Mouse (Mus musculus) urinary bladder, postnatal 36 days (tissue): ENCODE data around the gene Gtf2i.
"Not testable (repeated sequence)": the region's sequence is repeated elsewhere in the genome, so short reads cannot be mapped to it uniquely, and the experiment has no call there.

Source experiments
- DNase-seq, 2 experiments: peaks; one replicate each; pipeline ENCODE4 v3.0.0; 2022; ENCODE audit warnings: low spot score in 2 of 2, mixed read lengths in 1 of 2

Gtf2i gene

DNA sequence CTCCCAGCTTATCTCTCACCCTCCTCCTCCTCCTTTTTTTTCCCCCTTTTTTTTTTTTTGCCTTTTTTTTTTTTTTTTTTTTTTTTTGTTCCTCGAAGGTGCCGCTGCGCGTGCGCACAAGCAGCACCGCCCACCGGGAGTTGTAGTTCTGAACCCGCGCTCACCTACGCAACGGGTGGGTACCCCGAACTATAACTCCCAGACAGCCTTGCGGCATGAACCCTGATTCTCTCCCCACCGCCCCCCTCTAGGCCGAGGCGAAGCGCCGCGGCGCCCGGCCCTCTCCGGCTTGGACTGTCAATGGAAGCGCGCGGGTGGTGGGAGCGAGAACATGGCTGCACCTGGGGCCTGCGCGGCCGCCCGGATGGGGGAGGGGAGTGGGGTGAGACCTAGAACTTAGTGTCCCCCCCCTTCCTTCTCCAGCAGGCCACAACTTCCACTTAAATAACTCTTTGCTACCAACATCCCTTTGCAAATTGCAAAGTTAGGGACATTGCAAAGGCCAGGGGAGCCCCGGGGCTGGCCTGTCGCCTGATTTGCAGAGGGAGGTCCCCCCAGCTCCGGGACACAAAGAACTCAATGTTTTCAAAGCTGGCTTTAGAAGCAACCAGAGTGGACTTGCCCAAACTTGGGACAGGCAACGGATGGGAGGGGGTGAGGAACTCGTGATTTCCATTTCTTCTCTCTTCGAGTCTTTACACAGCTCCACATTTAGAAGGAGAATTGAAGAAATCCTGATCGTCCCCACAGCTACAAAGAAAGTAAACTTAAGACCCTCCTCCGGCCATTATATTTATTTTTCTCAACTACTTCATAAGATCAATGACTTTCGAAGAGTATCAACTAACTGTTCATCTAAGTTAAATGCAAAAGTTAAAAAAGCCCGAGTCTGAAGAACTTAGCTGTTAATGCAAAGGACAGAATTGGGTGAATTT lies at the start of gene Gtf2i:
Gene Gtf2i, minus strand, starts transcription at position 73 of the 935 bp plus-strand sequence.
- peak; percentile 90 to 94 for DNase-seq

DNA sequence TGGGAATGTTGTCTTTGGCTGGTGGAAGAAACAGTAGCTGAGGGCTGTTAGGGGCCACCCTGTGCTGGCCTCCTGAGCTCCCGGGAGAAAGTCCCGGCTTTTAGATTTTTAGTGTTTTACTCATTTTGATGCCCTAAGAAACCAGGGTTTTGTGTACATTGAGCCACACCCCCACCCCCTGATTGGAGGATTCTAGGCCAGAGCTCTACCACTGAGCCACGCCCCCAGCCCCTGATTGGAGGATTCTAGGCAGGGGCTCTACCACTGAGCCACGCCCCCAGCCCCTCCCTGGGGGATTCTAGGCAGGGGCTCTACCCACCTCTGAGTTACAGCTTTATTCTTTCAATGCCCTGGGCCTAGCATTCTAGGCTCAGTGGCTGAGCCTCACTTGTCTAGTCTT lies 44.5 kb upstream of the Gtf2i start:
- no peak for DNase-seq

DNA sequence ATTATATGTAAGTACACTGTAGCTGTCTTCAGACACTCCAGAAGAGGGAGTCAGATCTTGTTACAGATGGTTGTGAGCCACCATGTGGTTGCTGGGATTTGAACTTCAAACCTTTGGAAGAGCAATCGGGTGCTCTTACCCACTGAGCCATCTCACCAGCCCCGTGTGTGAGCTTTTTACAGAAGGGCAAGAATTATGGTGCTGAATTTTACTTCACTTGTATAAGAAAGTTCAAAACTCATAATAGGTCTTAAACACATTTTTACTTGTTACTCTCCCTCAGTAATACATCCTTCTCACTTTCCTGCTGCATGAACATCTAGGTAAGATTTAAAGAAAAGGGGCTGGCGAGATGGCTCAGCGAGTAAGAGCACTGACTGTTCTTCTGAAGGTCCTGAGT lies 40.8 kb upstream of the Gtf2i start:
- DNase-seq: not testable (repeated sequence)

DNA sequence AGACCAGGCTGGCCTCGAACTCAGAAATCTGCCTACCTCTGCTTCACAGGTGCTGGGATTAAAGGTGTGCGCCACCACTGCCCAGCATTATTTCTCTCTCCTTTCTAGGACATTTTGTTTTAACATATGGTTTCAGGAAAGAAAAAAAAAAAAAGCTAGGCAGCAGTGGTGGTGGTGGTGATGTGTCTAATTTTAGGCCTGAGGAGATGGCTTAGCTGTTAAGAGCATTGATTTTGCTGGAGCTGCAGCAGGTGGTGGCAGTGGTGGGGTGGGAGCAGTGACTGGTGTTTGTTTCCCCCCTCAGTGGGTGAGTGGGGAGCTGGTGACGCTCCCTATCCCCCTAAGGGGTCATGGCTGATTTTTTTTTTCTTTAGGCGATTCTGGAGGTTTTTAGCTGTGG lies 38.6 kb upstream of the Gtf2i start:
- no peak for DNase-seq

DNA sequence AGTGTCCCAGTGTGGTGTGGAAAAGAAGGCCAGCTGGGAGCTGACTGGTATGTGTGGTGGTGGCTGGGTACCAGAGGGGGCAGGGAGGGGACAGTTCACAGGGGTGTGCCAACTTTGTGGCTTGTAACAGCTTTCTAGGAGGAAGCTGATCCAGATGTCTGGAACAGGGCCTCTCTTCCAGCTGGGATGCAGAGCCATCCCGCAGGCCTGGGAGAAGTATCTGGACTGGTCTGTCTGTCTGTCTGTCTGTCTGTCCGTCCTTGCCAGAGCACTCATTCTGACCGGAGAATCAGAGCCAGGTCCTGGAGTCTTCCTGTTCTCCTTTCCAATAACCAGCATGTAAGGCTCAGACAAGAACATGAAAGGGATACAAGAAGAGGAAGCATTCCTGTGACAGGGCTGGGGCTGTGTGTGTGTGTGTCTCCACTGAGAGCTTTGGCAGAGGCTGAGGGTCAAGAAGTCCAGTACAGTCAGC lies 38.0 kb upstream of the Gtf2i start:
- no peak for DNase-seq

DNA sequence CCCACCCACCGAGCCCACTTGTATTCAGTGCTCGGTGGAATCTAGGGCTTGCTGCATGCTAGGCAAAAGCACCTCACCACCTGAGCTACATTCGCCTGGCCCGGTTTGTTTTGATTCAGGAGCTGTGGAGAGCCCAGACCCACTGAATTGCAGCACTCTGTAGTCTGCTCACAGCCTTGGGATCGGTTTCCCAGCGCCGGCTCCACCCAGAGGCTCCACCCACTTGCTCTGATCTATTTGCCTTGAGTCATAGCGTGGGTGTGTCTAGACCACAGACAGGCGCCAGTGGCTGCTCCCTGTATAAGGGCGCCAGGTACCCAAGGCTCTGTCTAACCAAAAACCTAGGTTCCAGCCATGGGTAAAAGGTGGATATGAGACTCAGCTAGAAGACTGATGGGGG lies 36.1 kb upstream of the Gtf2i start:
- peak; percentile 56 to 78 for DNase-seq

DNA sequence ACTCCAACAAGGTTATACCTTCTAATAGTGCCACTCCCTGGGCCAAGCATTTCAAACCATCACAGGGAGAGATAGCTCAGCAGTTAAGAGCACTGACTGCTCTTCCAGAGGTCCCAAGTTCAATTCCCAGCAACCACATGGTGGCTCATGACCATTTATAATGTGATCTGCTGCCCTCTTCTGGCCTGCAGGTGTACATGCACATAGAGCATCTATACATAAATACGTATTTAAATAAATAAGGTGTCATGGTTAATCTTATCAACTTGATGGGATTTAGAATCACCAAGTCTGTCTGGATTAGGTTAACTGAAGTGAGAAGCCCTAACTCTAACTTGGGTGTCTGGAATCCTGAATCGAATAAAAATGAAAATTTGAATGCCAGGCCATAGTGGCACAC lies 32.5 kb upstream of the Gtf2i start:
- DNase-seq: no peak

DNA sequence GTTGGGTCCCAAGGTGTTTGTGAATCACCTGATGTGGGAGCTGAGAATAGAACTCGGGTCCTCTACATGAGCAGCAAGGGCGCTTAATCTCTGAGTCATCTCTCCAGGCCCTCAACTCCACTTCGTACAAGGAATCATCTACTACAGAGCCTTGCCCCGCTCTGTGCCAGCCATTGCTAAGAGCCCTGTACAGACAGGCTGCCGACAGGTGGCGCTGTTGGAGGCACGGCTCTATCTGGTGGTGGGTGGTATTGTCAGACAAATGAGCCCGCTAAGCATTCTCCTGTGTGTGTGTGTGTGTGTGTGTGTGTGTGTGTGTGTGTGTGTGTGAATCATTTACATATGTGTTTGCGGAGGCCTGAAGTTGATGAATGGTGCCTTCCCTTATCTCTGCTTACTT lies 30.9 kb upstream of the Gtf2i start:
- DNase-seq: no peak

DNA sequence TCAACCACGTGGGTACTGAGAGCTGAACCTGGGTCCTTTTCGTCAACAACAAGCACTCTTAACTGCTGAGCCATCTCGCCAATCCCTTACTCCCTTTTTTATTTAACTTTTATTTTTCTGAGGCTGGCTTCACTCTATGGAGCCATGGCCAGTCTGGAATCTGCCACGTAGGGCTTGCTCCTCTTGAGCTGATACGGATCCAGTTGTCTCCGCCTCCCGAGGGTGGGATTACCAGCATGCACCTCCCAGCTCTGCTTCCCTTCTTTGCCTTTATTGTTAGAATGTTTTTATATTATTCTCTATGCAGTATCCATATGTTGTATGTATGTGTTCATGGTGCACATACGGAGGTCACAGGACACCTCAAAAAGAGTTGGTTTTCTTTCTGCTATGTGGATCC lies 29.5 kb upstream of the Gtf2i start:
- DNase-seq: no peak

DNA sequence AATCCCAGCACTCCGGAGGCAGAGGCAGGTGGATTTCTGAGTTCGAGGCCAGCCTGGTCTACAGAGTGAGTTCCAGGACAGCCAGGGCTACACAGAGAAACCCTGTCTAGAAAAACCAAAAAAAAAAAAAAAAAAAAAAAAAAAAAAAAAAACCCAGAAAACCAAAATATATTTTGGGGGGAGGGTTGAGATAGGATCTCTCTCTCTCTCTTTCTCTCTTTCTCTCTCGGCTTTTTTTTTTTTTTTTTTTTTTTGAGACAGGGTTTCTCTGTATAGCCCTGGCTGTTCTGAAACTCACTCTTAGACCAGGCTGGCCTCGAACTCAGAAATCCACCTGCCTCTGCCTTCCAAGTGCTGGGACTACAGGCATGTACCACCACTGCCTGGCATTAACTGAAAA lies 29.0 kb upstream of the Gtf2i start:
- DNase-seq: not testable (repeated sequence)

DNA sequence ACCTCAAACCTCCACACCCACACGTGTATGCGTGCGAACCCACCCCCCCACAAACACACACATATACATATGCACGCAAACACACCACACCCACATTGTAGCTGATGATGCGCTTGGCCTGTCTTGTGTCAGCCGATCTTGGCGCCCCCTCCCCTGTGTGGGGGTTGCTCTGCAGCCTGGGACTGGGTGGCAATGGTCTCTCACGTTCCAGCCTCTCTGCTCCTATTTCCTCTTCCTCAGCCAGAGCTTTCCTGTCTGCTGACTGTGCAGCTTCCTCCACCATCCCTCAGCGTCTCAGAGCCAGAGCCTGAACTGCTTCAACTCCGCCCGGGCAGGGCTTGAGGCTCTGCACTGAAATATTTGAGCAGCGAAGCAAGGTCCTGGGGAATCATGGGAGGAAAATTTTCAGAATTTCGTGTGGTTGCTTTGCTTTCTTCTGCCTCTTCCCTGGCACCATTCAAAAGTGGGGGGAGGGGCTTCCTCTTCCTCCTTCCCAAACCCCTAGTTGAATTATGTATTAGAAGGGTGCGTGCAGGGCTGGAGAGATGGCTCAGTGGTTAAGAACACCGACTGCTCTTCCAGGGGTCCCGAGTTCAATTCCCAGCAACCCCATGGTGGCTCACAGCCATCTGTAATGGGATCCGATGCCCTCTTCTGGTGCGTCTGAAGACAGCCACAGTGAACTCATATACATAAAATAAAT lies 28.1 kb upstream of the Gtf2i start:
- no peak for DNase-seq

DNA sequence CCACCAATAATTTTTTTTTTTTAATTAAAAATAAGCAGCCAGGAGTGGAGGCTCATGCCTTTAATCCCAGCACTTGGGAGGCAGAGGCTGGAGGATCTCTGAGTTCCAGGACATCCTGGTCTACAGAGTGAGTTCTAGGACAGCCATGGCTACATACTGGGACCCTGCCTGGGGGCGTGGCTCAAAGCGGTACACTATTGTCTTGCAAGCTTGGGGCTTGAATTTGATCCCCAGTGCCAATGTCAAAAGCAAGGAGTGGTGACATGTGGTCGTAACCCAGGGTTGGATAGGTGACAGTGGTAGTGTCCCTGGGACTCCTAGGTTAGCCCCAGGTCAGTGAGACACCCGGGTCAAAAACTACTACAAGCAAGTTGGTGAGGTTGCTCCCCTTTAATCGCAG lies 27.2 kb upstream of the Gtf2i start:
- no peak for DNase-seq

DNA sequence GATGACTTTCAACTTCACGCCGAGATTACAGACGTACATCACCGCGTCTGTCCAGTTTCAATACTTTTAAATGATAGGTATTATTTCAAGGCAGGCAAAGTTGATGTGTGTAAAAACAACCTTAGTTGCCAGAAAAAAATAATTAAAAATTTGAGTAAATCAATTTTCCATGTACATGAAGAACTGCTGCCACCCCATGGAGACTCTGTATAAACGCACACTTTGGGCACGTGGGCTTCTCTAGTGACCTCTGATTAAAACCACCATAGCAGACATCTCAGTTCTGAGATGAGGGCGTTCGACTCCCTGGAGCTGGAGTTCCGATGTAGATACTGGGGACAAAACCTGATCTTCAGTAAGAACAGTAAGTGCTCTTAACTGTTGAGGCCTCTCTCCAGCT lies 26.8 kb upstream of the Gtf2i start:
- no peak for DNase-seq

DNA sequence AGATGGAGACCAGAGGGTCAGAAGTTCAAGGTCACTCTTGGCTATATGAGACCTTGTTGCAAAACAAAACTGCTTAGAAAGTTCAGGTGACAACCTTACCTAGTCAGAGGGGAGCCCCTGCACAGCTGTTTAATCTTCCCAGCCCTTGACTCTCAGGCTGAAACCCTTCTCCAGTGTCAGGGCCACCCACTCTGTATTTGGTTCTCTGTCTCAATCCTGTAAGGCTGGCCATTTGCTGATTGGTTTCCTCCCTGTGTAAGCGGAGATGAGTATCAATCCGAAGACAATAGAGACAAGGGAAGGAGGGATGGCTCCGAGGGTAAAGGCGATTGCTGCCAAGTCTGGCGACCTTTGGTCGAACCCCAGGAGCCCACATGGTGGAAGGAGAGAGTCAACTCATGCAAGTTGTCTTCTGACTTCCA lies 25.6 kb upstream of the Gtf2i start:
- DNase-seq: no peak

DNA sequence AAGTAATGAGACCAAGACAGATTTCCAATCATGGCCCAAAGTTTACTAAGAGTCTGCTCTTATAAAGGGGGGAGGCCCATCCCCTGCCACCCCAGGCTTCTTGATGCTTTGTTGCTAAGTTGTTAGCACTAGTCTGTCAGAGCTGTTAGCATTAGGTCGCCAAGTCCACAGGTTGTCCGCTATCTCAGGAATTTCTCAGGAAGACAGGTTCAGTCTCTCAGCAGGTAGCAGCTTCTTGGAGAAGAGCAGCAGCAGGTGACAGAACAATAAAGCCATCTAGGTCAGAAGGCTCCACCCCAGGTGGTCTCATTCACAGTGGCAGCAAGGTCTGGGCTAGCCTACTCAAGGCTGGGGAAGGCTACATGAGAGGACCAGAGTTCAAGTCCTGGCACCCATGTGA lies 22.5 kb upstream of the Gtf2i start:
- DNase-seq: not testable (repeated sequence)

DNA sequence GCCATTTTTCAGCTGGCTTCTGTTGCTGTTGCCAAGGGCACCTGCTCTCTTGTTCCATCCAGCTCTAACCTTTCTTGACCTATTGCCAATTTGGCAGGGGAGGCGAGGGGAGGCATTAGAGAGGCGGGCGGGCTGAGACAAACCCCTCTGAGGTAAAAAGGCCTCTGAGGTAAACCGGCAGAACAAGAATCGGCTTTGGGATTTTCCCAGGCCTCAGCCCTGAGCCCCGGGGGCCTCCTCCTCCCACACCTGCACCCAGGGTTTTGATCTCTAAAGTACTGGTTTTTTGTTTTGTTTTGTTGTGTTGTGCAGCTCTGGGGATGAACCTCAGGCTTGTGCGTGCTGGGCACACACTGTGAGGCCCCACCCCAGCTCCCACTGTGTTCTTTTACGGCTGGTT lies 18.2 kb upstream of the Gtf2i start:
- peak; percentile 63 to 73 for DNase-seq

DNA sequence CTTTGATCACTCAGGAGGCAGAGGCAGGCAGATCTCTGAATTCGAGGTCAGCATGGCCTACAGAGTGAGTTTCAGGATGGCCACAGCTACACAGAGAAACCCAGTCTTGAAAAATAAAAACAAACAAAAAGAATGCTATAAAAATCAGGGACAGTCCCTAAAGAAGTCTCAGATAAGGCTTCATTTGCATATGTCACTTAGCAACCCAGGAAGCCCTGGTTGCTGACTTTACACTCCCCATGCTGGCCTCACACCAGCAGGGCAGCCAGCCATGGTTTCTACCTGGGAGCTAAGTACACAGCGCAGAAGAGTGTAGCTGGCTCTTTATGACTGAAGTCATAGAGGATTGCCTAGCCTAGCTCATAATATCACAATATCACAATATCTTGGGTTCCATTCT lies 15.5 kb upstream of the Gtf2i start:
- no peak for DNase-seq

DNA sequence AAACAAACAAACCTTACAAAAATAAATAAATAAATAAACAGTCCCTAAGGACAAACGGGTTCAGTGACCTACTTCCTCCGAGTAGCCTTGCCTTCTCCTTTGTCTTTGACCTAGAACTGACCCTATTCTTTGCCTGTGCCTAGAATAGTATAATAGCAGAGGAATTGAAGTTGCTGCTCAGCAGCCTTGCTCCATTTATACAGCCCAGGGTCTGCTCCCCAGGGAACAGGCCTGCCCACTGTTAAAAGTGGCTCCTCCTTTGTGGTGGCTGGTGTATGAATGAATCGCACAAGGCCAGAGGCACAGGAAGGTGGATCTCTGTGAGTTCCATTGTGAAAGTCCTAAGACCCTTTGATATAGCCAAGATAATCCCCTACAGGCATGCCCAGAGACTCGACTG lies 14.8 kb upstream of the Gtf2i start:
- no peak for DNase-seq

DNA sequence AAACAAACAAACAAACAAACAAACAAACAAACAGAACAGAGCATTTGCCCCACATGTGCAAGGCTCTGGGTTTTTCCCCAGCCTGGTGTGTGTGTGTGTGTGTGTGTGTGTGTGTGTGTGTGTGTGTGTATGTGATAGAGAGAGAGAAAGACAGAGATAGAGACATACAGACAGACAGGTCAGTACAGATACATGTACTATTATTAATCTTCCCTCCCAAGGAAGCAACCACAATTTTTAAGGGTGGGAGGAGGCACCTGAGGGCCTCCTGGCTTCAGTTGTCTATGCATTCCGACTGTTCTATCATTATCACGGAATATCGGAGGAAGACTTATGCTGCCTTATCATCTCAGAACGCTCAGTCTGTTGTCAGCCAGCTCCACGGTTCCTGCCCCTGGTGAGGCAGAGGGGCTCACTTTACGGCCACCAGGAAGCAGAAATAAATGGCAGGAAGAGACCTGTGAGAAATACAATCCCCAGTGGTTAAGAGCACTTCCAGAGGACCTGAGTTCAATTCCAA lies 14.0 kb upstream of the Gtf2i start:
- no peak for DNase-seq

DNA sequence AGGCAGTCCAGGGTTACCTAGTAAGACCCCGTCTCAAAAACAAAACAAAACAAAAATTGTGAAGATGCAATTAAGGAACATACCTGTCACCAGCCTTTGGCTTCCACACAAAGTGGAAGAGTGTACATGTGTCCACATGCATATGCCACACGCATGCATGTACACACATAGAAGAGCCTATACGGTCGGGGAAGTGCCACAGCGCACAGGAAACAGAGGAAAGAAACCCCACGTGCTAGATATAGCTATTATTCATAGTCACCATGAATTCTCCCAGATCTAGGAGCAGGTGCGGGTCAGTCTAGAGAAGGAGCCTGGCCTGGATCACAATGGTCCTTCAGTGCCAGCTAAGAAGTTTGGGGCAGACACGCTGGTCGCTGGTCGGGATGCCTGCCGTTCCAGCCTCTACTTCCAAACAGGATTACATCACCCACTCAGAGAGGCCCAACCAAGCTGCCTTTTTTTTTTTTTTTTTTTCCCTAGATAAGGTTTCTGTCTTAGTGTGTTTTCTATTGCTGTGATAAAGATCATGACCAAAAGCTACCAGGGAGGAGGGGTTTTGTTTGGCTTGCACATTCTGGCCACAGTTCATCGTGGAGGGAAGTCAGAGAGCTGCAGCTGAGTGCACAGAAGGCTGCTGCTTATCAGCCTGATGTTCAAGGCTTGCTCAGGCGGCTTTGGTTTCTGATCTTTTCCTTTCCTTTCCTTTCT lies 11.5 kb upstream of the Gtf2i start:
- DNase-seq: peak in 1 of 2 experiments; percentile 57

DNA sequence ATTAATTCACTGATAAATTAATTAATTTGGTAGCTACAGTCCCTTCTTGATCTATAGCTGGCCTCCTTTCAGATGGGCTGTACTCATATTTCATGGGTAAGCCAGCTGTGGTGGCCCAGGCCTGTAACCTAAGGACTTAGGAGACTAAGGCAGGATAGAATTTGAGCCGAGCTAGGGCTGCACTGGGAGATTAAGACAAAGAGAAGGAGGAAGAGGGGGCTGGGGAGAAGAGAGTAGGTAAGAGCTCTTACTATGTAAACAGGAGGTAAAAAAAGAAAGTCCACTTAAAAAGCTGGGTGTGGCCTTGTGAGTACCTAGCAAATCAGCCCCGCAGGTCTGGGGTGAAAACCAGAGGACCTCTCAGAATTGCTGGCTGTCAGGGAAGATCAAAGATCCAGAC lies 9.3 kb upstream of the Gtf2i start:
- DNase-seq: no peak

DNA sequence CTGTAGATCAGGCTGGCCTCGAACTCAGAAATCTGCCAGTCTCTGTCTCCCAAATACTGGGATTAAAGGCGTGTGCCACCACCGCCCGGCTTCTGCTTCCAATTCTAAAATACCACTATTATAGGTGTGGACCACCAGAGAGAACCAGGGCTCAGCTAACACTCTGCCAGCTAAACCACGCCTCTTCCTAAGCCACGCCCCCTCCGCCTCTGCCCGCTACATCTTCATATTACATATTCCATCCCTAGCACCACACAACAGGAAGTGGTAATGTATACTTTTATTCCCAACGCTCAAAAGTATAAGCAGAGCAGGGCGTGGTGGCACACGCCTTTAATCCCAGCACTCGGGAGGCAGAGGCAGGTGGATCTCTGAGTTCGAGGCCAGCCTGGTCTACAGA lies 8.8 kb upstream of the Gtf2i start:
- DNase-seq: no peak
